ENCODE assay signal across 12 mouse cellular contexts in genomic region chr7:68983937-68984336, GRCm38 (mm10).
"Had no signal": no experiment of that assay in that cellular context is flagged by ENCODE, and none has a peak within 500 bp of the region (broad histone marks: within the 10 kb centered on the region; RNA-seq: fewer than 3 reads in every experiment).

No protein-coding gene starts in this region.

- H3K9me3 ChIP-seq: limb, embryonic 10.5 days; liver, embryonic 15.5 days had no signal

- DNase-seq: kidney, adult 18-20 months; kidney, postnatal 14 days; lung, adult 2 months; lung, postnatal 36 days; right cerebral cortex, postnatal 25 days; thymus, adult 2 months; thymus, postnatal 25 days had no signal

- ATAC-seq: lung, postnatal 0 days had no signal

- H3K27ac ChIP-seq: left cerebral cortex, adult 2 months; limb, embryonic 10.5 days; liver, embryonic 15.5 days had no signal

- H3K4me2 ChIP-seq: liver, embryonic 11.5 days; liver, embryonic 15.5 days had no signal

- H3K27me3 ChIP-seq: liver, embryonic 15.5 days had no signal

- H3K4me1 ChIP-seq: liver, embryonic 15.5 days had no signal

- H3K9ac ChIP-seq: liver, embryonic 15.5 days had no signal

- H3K4me3 ChIP-seq: left cerebral cortex, adult 2 months; limb, embryonic 10.5 days; liver, embryonic 15.5 days had no signal

- H3K36me3 ChIP-seq: limb, embryonic 10.5 days; liver, embryonic 15.5 days had no signal
